Mouse (Mus musculus) spleen, adult 18-20 months (tissue): ENCODE measurements around the gene Gm6793.
A peak's percentile ranks its signal among the peaks of the same experiment; 100 is the strongest.

Experiments
- DNase-seq, 2 experiments: peaks; one replicate each; pipeline ENCODE4 v3.0.0; 2022; ENCODE audit warnings: mixed read lengths in 2 of 2

The Gm6793 gene

DNA sequence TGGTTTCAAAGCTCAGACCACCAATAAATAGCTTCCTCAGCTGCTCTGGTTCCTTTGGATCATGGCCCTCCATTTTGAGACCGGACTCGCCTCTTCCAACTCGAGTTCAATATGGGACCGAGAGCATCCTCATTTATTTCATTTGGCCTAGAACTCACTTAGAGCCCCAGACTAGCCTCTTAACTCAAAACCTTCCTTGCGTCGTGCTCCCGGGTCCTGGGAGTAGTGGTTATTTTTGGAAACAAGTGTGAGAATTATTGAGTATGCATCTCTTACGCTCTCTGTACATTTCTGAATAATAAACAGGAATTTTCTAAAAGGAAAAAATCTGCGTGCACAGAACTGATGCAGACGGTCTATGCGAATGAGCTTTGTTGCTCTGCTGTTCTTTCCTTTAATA is at the start of gene Gm6793:
Gene Gm6793 (minus strand): TSS at position 101 of the 400 bp plus-strand sequence.
- DNase-seq: no peak

DNA sequence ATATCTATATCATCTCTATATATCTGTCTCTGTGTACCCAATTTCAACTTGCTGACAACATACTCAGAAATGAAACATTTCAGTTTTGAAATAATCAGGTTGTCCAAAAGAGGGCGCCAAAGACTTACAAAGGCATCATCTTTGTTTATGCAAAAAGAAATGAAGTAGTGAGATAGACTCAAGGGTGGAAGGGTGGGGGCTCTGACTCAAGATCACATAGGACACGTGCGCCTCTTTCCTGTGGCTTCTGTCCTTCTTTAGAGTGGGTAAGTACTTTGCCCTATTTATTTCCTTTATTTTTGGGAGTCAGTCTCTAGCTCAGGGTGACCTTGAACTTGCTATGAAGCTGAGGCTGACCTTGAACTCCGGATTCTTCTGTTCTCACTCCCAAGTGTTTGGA is 46.5 kb upstream of the Gm6793 start:
- no peak for DNase-seq

- DNase-seq: no peak
These were observed 39.6 kb upstream of the Gm6793 start for GRCm38 (mm10) chr8:112054456-112054855.

GRCm38 (mm10) chr8:112051537-112051936 is 36.7 kb upstream of the Gm6793 start:
- no peak for DNase-seq

GRCm38 (mm10) chr8:112049984-112050383 is 35.1 kb upstream of the Gm6793 start:
- no peak for DNase-seq

DNA sequence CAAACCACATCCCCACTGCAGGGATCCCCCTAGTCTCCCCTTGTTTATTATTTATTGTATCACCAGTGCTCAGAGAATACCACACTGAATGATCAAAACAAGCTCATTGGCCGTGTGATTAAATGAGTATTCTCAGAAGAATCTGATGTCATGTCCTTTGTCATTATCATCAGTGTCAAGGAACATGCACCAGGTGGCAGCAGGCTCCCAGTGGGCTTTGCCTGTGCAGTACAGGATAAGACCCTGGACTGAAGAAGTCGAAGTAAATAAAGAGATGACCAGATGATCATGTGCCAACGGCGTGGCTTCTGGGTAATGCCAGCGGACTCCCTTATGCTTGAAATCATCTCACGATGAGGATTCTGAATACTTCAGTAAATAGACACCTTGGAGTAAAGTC is 33.5 kb upstream of the Gm6793 start:
- no peak for DNase-seq

DNA sequence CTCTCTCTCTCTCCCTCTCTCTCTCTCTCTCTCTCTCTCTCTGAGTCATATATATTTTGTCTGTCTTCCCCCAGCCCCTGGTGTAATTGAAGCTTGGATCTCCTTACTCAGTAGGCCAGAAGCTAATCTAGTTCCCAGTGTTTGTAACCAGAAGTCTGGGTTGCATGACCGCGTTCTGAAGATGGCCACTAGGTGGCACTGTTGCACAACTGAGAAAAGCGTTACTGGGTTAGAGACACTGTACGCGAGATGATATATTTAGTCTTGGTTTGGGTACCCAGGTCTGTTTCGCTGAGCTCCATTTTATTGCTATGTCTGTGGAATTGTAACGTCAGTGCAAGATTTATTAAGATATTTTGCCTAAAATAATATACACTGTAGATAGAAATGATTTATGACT is 31.1 kb upstream of the Gm6793 start:
- DNase-seq: peak; percentile 30 to 68

DNA sequence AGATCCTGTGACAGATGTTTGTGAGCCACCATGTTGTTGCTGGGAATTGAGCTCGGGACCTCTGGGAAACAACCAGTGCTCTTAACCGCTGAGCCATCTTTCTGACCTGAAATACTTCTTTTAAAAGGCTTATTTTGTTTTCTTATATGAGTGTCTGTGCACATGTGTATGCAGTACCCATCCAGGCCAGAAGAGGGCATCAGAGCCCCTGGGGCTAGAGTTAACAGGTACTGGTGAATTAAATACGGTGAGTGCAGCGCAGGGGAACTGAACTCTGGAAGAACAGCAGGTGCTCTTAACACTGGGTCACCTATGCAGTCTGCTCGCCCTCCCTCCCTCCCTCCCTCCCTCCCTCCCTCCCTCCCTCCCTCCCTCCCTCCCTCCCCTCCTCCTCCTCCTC is 30.3 kb upstream of the Gm6793 start:
- no peak for DNase-seq

- no peak for DNase-seq
These were observed 22.7 kb upstream of the Gm6793 start for GRCm38 (mm10) chr8:112037521-112037920.

- DNase-seq: peak in 1 of 2 experiments; percentile 28
These were observed 19.8 kb upstream of the Gm6793 start for GRCm38 (mm10) chr8:112034603-112035002.

- DNase-seq: no peak
These were observed 18.2 kb upstream of the Gm6793 start for GRCm38 (mm10) chr8:112033071-112033470.

DNA sequence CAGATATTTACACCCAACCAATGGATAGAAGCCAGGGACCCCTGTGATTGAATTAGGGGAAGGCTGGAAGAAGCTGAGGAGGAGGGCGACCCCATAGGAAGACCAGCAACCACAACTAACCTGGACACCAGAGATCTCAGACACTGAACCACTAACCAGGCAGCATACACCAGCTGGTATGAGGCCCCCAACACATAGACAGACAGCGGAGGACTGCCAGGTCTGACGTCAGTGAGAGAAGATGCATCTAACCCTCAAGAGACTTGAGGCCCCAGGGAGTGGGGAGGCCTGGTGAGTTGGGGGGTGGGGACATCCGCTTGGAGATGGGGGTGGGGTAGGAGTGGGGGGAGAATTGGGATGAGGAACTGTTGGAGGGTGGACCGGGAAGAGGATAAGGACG is 15.8 kb upstream of the Gm6793 start:
- DNase-seq: no peak

- no peak for DNase-seq
These were observed 14.6 kb upstream of the Gm6793 start for GRCm38 (mm10) chr8:112029455-112029854.

GRCm38 (mm10) chr8:112011816-112012242 is 3.0 kb downstream of the Gm6793 start:
- peak; percentile 34 to 51 for DNase-seq

GRCm38 (mm10) chr8:112010997-112011815 is 3.6 kb downstream of the Gm6793 start, which contains the start of the genes Kars and Terf2ip:
Gene Kars, minus strand, starts transcription at chr8:112011323.
Gene Terf2ip, plus strand, starts transcription at chr8:112011398.
- DNase-seq: peak; percentile 87 to 90

DNA sequence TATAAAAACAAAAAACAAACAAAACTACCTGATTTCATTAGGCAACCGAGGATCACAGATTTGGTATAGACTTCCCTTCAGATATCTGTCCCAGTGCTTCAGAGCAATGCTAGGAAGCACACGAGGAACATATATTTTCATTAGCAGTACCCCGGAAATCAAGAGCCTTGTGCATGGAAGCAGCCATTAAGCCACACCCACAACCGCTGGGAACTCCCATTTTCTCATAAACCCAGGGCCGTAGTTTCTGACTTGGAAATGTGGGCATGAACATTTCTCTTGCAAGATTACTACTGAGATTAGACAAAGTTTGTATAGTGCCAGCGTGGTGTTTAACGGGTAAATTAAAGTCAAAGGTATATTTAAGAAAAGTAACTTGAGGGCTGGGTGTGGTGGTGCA is 5.3 kb downstream of the Gm6793 start:
- no peak for DNase-seq

DNA sequence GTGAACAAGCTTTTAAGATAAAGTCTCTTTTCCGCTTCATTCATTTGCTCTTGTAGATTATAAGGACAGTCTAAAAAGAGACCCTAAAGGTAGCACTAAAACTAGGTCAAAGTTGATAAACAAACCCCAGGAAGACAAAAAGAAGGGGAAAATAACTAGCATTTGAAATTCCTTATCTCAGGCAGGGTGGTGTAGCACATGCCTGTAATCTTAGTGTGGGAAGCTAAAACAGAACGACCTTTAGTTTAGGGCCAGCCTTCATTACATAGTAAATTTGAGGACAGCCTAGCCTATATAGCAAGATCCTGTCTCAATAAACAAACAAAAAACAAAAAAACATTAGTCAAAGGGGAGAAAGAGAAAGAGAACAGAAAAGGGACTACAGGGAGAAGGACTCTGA is 7.2 kb downstream of the Gm6793 start:
- DNase-seq: no peak

DNA sequence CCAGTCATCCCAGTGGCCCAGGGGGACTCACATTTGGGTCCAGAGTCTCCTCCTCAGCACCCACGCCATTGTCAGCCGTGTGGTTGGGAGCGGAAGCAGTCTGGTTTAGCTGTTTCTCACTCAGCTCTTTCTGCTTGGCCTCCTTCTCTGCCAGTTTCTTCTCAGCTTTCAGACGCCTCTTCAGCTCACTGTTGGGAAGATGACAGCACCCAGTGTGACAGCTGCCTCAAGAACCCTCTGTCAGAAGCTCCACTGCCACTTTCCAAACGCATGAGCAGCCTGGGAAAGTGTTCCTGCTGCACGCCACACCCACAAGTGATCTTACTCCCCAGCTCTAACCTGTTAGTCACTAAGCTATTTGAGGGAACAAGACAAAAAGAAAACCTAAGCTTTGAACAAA is 9.2 kb downstream of the Gm6793 start:
- DNase-seq: no peak

GRCm38 (mm10) chr8:112004754-112005153 is 10.1 kb downstream of the Gm6793 start:
- DNase-seq: no peak

GRCm38 (mm10) chr8:111992703-111993039 is 22.2 kb downstream of the Gm6793 start:
- DNase-seq: no peak

- DNase-seq: peak; percentile 73 to 81
These were observed 22.7 kb downstream of the Gm6793 start, which contains the start of gene Adat1 for GRCm38 (mm10) chr8:111992013-111992702. Gene Adat1, minus strand, starts transcription at chr8:111992302.

DNA sequence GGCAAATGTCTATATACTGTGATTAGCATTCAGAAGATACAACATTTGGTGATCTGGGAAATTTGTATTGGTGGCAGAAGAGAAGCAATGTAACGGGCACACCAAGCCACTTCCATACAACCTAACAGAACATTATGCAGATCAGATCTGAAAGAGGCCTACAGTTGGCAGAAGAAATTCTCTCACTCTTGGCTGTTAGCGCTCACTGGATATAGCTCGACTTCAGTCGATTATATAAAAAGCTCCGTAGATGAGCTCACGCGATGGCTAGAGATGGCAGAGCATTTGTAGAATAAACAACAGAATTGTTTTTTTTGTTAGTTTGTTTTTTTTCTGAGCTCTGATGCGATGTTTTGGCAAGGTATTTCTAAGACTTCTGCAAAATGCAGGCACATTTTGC is 23.6 kb downstream of the Gm6793 start:
- no peak for DNase-seq

- peak; percentile 35 to 79 for DNase-seq
These were observed 24.9 kb downstream of the Gm6793 start for GRCm38 (mm10) chr8:111989911-111990310.

DNA sequence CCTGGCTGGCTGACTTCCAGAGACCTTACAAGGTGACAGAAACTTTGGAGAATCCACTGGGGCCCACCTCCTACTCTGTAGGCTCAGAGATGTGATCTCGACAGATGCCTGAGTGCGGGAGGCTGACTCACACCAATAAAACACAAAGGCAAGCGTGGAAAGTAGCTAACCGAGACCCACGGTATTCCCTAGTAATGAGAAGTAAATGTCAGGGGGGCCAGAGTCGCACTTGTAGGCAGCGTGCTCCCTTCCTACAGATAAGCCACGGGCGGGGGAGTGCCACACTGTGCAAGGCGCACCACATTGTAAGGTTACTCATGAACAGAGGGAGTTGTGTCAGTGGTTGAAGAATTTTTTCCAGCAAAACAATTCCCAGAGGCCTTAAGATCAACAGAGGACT is 30.3 kb downstream of the Gm6793 start:
- DNase-seq: no peak
